Mouse (Mus musculus) lung, embryonic 15.5 days (tissue): ENCODE results near the gene Smok3c. TPM values are rescaled to one million over a fixed set of nuclear protein-coding genes. Genes with fewer than 3 reads are reported as not detected.
"Not testable (repeated sequence)": the region's sequence is repeated elsewhere in the genome, so short reads cannot be mapped to it uniquely, and the experiment has no call there.

ENCODE experiments used
- ATAC-seq: fragments of 200-750 bp; cut with Nextera tagmentation; 2 replicates; pipeline ENCODE4 v1.8.0; 2017; ENCODE audit warnings: moderate number of reproducible peaks, borderline replicate concordance; ENCODE audit not compliant: low FRiP score, low TSS enrichment; ENCODE audit errors: extremely low read depth
- H3K27ac ChIP-seq: fragments of 300-500 bp; sonication (generic); 2 replicates; pipeline ENCODE4 v1.5.1; 2015; ENCODE audit warnings: moderate library complexity, mild to moderate bottlenecking, inconsistent platforms
- H3K27me3 ChIP-seq: fragments of 300-500 bp; sonication (generic); 2 replicates; pipeline ENCODE4 v1.6.1; 2015; ENCODE audit warnings: inconsistent platforms
- H3K36me3 ChIP-seq: fragments of 300-500 bp; sonication (generic); 2 replicates; pipeline ENCODE4 v1.6.1; 2015; ENCODE audit warnings: inconsistent platforms
- H3K4me1 ChIP-seq: fragments of 300-500 bp; sonication (generic); 2 replicates; pipeline ENCODE4 v1.6.1; 2015; ENCODE audit warnings: inconsistent platforms
- H3K4me2 ChIP-seq: fragments of 300-500 bp; sonication (generic); 2 replicates; pipeline ENCODE4 v1.6.1; 2015; ENCODE audit warnings: inconsistent platforms, mild to moderate bottlenecking, moderate library complexity
- H3K4me3 ChIP-seq: fragments of 300-500 bp; sonication (generic); 2 replicates; pipeline ENCODE4 v1.5.1; 2015; ENCODE audit warnings: mild to moderate bottlenecking, inconsistent platforms
- H3K9ac ChIP-seq: fragments of 300-500 bp; sonication (generic); 2 replicates; pipeline ENCODE4 v1.6.1; 2015; ENCODE audit warnings: inconsistent platforms
- H3K9me3 ChIP-seq: fragments of 300-500 bp; sonication (generic); 2 replicates; pipeline ENCODE4 v1.6.1; 2016; ENCODE audit warnings: inconsistent platforms
- WGBS: fragments of 180-500 bp; shearing (Covaris S2); methylation state at CpG from one replicate; pipeline ENCODE4 v1.1.7; 2015; 5-methylcytosine and 5-hydroxymethylcytosine counted together
- polyA plus RNA-seq: library from polyadenylated mRNA; unstranded; fragments of >200 nt; fragmentation: Nextera tagmentation; extraction: Ambion mirVana; gene quantifications from 2 replicates; pipeline ENCODE4 v1.2.1, GENCODE M21; 2015

Gene Smok3c
- polyA plus RNA-seq, 1 experiment from 2014 or later = not detected

- WGBS = 71% methylated on average over 3 of the region's 3 CpGs
- no peak overlapping the region for H3K9ac ChIP-seq
- H3K27ac ChIP-seq = no peak overlapping the region
- no peaks in the 10 kb centered on the region for H3K27me3 ChIP-seq
- ATAC-seq = no peak
- no peak overlapping the region for H3K4me2 ChIP-seq
- H3K4me1 ChIP-seq = no peaks in the 10 kb centered on the region
- peaks cover 24% of the 10 kb centered on the region for H3K36me3 ChIP-seq
- no peaks in the 10 kb centered on the region for H3K9me3 ChIP-seq
- no peak overlapping the region for H3K4me3 ChIP-seq
These were observed 54.1 kb downstream of the Smok3c start for GRCm38 (mm10) chr5:138107130-138107529.

GRCm38 (mm10) chr5:138109847-138110396, 56.9 kb downstream of the Smok3c start:
- 54% methylated on average over 4 of the region's 4 CpGs for WGBS
- H3K27me3 ChIP-seq, H3K9ac ChIP-seq: not testable (repeated sequence)

More at GRCm38 (mm10) chr5:138109847-138110396, 56.9 kb downstream of the Smok3c start:
- not testable (repeated sequence) for H3K4me3 ChIP-seq, H3K36me3 ChIP-seq, H3K4me1 ChIP-seq, H3K27ac ChIP-seq, H3K4me2 ChIP-seq, ATAC-seq, H3K9me3 ChIP-seq

Other genes starting within 250 kb of the Smok3c start
- 3.4 and 4.0 TPM in 2 replicates for gene Pilra, start 216.9 kb upstream of the Smok3c start, polyA plus RNA-seq
- 0.76 and 0.78 TPM in 2 replicates for gene Pilrb1, start 195.1 kb upstream of the Smok3c start, polyA plus RNA-seq
- gene Pilrb2, start 181.4 kb upstream of the Smok3c start, polyA plus RNA-seq = 0.83 and 1.1 TPM in 2 replicates
- gene Cyp3a13, start 131.6 kb upstream of the Smok3c start, polyA plus RNA-seq = 0.33 and 0.37 TPM in 2 replicates
- 0.10 and 0.12 TPM in 2 replicates for gene Gjc3, start 90.1 kb upstream of the Smok3c start, polyA plus RNA-seq
- gene Azgp1, start 71.7 kb upstream of the Smok3c start, polyA plus RNA-seq = 0.17 TPM in 1 of 2 replicates, not detected in the other
- not detected in 2 replicates for gene Smok3a, start 31.9 kb upstream of the Smok3c start, polyA plus RNA-seq
- not detected in 2 replicates for gene Smok3b, start 31.8 kb upstream of the Smok3c start, polyA plus RNA-seq
- 15.8 and 16.6 TPM in 2 replicates for gene Zkscan1, start 31.9 kb downstream of the Smok3c start, polyA plus RNA-seq
- gene Zscan21, start 63.7 kb downstream of the Smok3c start, polyA plus RNA-seq = 61.3 and 66.3 TPM in 2 replicates
- gene Zfp113, start 102.5 kb downstream of the Smok3c start, polyA plus RNA-seq = 20.8 and 21.3 TPM in 2 replicates
- 316 and 320 TPM in 2 replicates for gene Cops6, start 107.9 kb downstream of the Smok3c start, polyA plus RNA-seq
- gene Ap4m1, start 118.8 kb downstream of the Smok3c start, polyA plus RNA-seq = 22.8 and 26.2 TPM in 2 replicates
- 216 and 228 TPM in 2 replicates for gene Mcm7, start 119.2 kb downstream of the Smok3c start, polyA plus RNA-seq
- 86.7 and 92.3 TPM in 2 replicates for gene Taf6, start 134.3 kb downstream of the Smok3c start, polyA plus RNA-seq
- gene Cnpy4, start 134.3 kb downstream of the Smok3c start, polyA plus RNA-seq = 61.0 and 63.5 TPM in 2 replicates
- 9.1 and 9.7 TPM in 2 replicates for gene Mblac1, start 141.1 kb downstream of the Smok3c start, polyA plus RNA-seq
- gene Nxpe5, start 172.7 kb downstream of the Smok3c start, polyA plus RNA-seq = not detected in 2 replicates
- gene Lamtor4, start 202.3 kb downstream of the Smok3c start, polyA plus RNA-seq = 58.1 and 58.6 TPM in 2 replicates
- gene BC037034, start 210.8 kb downstream of the Smok3c start, polyA plus RNA-seq = 4.5 and 5.7 TPM in 2 replicates
- gene Gal3st4, start 219.6 kb downstream of the Smok3c start, polyA plus RNA-seq = 1.1 and 2.0 TPM in 2 replicates
- 0.13 and 0.24 TPM in 2 replicates for gene Gm43720, start 226.8 kb downstream of the Smok3c start, polyA plus RNA-seq
- gene Gpc2, start 226.8 kb downstream of the Smok3c start, polyA plus RNA-seq = 18.9 and 20.6 TPM in 2 replicates
- 2.6 and 3.6 TPM in 2 replicates for gene Stag3, start 227.0 kb downstream of the Smok3c start, polyA plus RNA-seq